Mouse (Mus musculus) heart, embryonic 15.5 days (tissue): ENCODE results near the gene Ppcs. TPM values are rescaled to one million over a fixed set of nuclear protein-coding genes. Genes with fewer than 3 reads are reported as not detected.

Experiments used
- ATAC-seq: fragments of 200-750 bp; cut with Nextera tagmentation; replicated peaks from 2 replicates; pipeline ENCODE4 v1.8.0; 2017; ENCODE audit warnings: low read depth, moderate TSS enrichment; ENCODE audit not compliant: insufficient number of reproducible peaks, insufficient read depth, low FRiP score
- H3K27ac ChIP-seq: fragments of 300-500 bp; sonication (generic); 2 replicates; pipeline ENCODE4 v1.5.1; 2015; ENCODE audit warnings: mild to moderate bottlenecking, inconsistent platforms
- H3K27me3 ChIP-seq: fragments of 300-500 bp; sonication (generic); 2 replicates; pipeline ENCODE4 v1.6.1; 2015; ENCODE audit warnings: inconsistent platforms
- H3K36me3 ChIP-seq: fragments of 300-500 bp; sonication (generic); 2 replicates; pipeline ENCODE4 v1.6.1; 2015; ENCODE audit warnings: mild to moderate bottlenecking, inconsistent platforms
- H3K4me1 ChIP-seq: fragments of 300-500 bp; sonication (generic); replicated peaks from 2 replicates; pipeline ENCODE4 v1.6.1; 2015; ENCODE audit warnings: inconsistent platforms
- H3K4me2 ChIP-seq: fragments of 300-500 bp; sonication (generic); 2 replicates; pipeline ENCODE4 v1.6.1; 2015; ENCODE audit warnings: inconsistent platforms, mild to moderate bottlenecking, moderate library complexity
- H3K4me3 ChIP-seq: fragments of 300-500 bp; sonication (generic); 2 replicates; pipeline ENCODE4 v1.5.1; 2015; ENCODE audit warnings: mild to moderate bottlenecking, inconsistent platforms
- H3K9ac ChIP-seq: fragments of 300-500 bp; sonication (generic); 2 replicates; pipeline ENCODE4 v1.6.1; 2015; ENCODE audit warnings: mild to moderate bottlenecking, inconsistent platforms
- H3K9me3 ChIP-seq: fragments of 300-500 bp; sonication (generic); replicated peaks from 2 replicates; pipeline ENCODE4 v1.6.1; 2016; ENCODE audit warnings: inconsistent platforms
- WGBS: fragments of 180-500 bp; shearing (Covaris S2); methylation state at CpG from one replicate; pipeline ENCODE4 v1.1.7; 2015; ENCODE audit warnings: mixed read lengths; 5-methylcytosine and 5-hydroxymethylcytosine counted together
- polyA plus RNA-seq: library from polyadenylated mRNA; unstranded; fragments of >200 nt; fragmentation: Nextera tagmentation; extraction: Ambion mirVana; gene quantifications from 2 replicates; pipeline ENCODE4 v1.2.1, GENCODE M21; 2015

Gene Ppcs
- polyA plus RNA-seq, 1 experiment from 2014 or later = 27.0 TPM

DNA sequence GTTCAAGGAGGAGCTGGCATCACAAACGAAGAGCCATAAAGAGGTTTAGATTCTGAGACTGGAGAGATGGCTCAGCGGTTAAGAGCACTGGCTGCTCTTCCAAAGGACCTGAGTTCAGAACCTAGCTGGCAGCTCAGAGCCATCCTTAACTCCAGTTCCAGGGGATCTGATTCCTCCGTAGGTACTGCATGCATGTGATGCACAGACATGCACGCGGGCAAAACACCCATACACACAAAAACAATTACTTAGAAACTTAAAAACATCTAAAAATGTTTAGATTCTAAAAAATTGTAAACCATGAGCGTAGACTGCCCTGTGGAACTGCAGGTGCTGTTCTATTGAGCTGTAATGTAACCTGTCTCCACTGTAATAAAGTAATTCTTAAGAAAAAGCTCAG is 52.8 kb downstream of the Ppcs start:
- peaks cover 3% of the 10 kb centered on the region; the same call in 1 of the 2 replicates for H3K27me3 ChIP-seq
- H3K4me2 ChIP-seq = no peak overlapping the region
- no peak for ATAC-seq
- H3K9ac ChIP-seq = no peak overlapping the region
- H3K27ac ChIP-seq = no peak overlapping the region
- no peaks in the 10 kb centered on the region for H3K4me1 ChIP-seq
- H3K36me3 ChIP-seq = no peaks in the 10 kb centered on the region
- H3K9me3 ChIP-seq = no peaks in the 10 kb centered on the region
- 82% methylated on average over 6 of the region's 6 CpGs for WGBS
- H3K4me3 ChIP-seq = no peak overlapping the region

Other genes with a start within 250 kb of the Ppcs start
- 9.9 and 10.6 TPM in 2 replicates for gene Zfp691, start 248.2 kb downstream of the Ppcs start, polyA plus RNA-seq
- 0.69 and 2.9 TPM in 2 replicates for gene Ermap, start 232.4 kb downstream of the Ppcs start, polyA plus RNA-seq
- 111 and 124 TPM in 2 replicates for gene Svbp, start 227.1 kb downstream of the Ppcs start, polyA plus RNA-seq
- gene Tmem269, start 204.2 kb downstream of the Ppcs start, polyA plus RNA-seq = 0.16 TPM in 2 replicates
- gene AU022252, start 189.7 kb downstream of the Ppcs start, polyA plus RNA-seq = 23.9 and 24.4 TPM in 2 replicates
- gene P3h1, start 189.5 kb downstream of the Ppcs start, polyA plus RNA-seq = 29.1 and 35.4 TPM in 2 replicates
- 0.23 TPM in 1 of 2 replicates, not detected in the other for gene Cldn19, start 167.0 kb downstream of the Ppcs start, polyA plus RNA-seq
- gene Ybx1, start 127.8 kb downstream of the Ppcs start, polyA plus RNA-seq = 583 and 597 TPM in 2 replicates
- 38.1 and 41.9 TPM in 2 replicates for gene Ppih, start 101.9 kb downstream of the Ppcs start, polyA plus RNA-seq
- gene Ccdc30, start 6.9 kb downstream of the Ppcs start, polyA plus RNA-seq = 2.7 and 3.2 TPM in 2 replicates
- gene Zmynd12, start 394 bp upstream of the Ppcs start, polyA plus RNA-seq = 0.15 and 0.28 TPM in 2 replicates
- gene Rimkla, start 70.2 kb upstream of the Ppcs start, polyA plus RNA-seq = 4.1 and 4.2 TPM in 2 replicates
- 20.6 and 21.8 TPM in 2 replicates for gene Foxj3, start 114.6 kb upstream of the Ppcs start, polyA plus RNA-seq
- 3.3 and 4.3 TPM in 2 replicates for gene Frg2f1, start 117.1 kb upstream of the Ppcs start, polyA plus RNA-seq
- not detected in 2 replicates for gene Guca2a, start 215.3 kb upstream of the Ppcs start, polyA plus RNA-seq
- gene Guca2b, start 236.5 kb upstream of the Ppcs start, polyA plus RNA-seq = not detected in 2 replicates